Mouse (Mus musculus) midbrain, embryonic 11.5 days (tissue): ENCODE data around the gene Pou2f2. TPM values are rescaled to one million over a fixed set of nuclear protein-coding genes. Genes with fewer than 3 reads are reported as not detected.

ENCODE experiments used
- ATAC-seq: fragments of 200-750 bp; cut with Nextera tagmentation; 2 replicates; pipeline ENCODE4 v1.8.0; 2017; ENCODE audit warnings: moderate TSS enrichment, moderate library complexity; ENCODE audit not compliant: low FRiP score
- DNase-seq: peaks from one replicate; pipeline ENCODE4 v3.0.0; 2015; ENCODE audit warnings: low spot score; ENCODE audit errors: missing footprints
- H3K27ac ChIP-seq: fragments of 300-500 bp; sonication (generic); 2 replicates; pipeline ENCODE4 v1.5.1; 2014; ENCODE audit warnings: low read depth, low read length
- H3K27me3 ChIP-seq: fragments of 300-500 bp; sonication (generic); 2 replicates; pipeline ENCODE4 v1.6.1; 2014; ENCODE audit warnings: mild to moderate bottlenecking, low read length, moderate library complexity, mixed read lengths; ENCODE audit not compliant: control insufficient read depth, insufficient read depth
- H3K36me3 ChIP-seq: fragments of 300-500 bp; sonication (generic); 2 replicates; pipeline ENCODE4 v1.6.1; 2014; ENCODE audit warnings: mild to moderate bottlenecking, low read length, moderate library complexity, mixed read lengths; ENCODE audit not compliant: control insufficient read depth, insufficient read depth
- H3K4me1 ChIP-seq: fragments of 300-500 bp; sonication (generic); 2 replicates; pipeline ENCODE4 v1.6.1; 2014; ENCODE audit warnings: low read length; ENCODE audit not compliant: control insufficient read depth, insufficient read depth
- H3K4me2 ChIP-seq: fragments of 300-500 bp; sonication (generic); 2 replicates; pipeline ENCODE4 v1.6.1; 2014; ENCODE audit warnings: mild to moderate bottlenecking, moderate library complexity
- H3K4me3 ChIP-seq: fragments of 300-500 bp; sonication (generic); 2 replicates; pipeline ENCODE4 v1.5.1; 2014; ENCODE audit warnings: low read depth, low read length
- H3K9ac ChIP-seq: fragments of 300-500 bp; sonication (generic); 2 replicates; pipeline ENCODE4 v1.6.1; 2014; ENCODE audit warnings: low read length
- H3K9me3 ChIP-seq: fragments of 300-500 bp; sonication (generic); 2 replicates; pipeline ENCODE4 v1.6.1; 2016; ENCODE audit warnings: low read length; ENCODE audit not compliant: control insufficient read depth
- WGBS: fragments of 180-500 bp; shearing (Covaris S2); extraction: QIAGEN DNeasy Blood & Tissue Kit; methylation state at CpG from one replicate; pipeline ENCODE4 v1.1.7; 2014; 5-methylcytosine and 5-hydroxymethylcytosine counted together
- polyA plus RNA-seq: library from polyadenylated mRNA; unstranded; fragments of >200 nt; fragmentation: Nextera tagmentation; extraction: Ambion mirVana; gene quantifications from 2 replicates; pipeline ENCODE4 v1.2.1, GENCODE M21; 2014

The Pou2f2 gene
- polyA plus RNA-seq, 1 experiment from 2014 or later: 26.6 TPM

- no peak for DNase-seq
- Histone ChIP-seq H3K27ac (no peak overlapping the region), H3K9me3 (no peaks in the 10 kb centered on the region), H3K4me3 (no peak overlapping the region), H3K4me1 (peaks cover 18% of the 10 kb centered on the region), H3K36me3 (peaks cover 43% of the 10 kb centered on the region), H3K9ac (no peak overlapping the region), H3K27me3 (no peaks in the 10 kb centered on the region), H3K4me2 (no peak overlapping the region)
- no peak for ATAC-seq
- WGBS: 98% methylated on average over 13 of the region's 13 CpGs
Measured at GRCm38 (mm10) chr7:25080431-25080830, 99.1 kb downstream of the Pou2f2 start.

- ATAC-seq (no peak), DNase-seq (no peak)
- Histone ChIP-seq H3K4me1 (peaks cover 18% of the 10 kb centered on the region), H3K27ac (no peak overlapping the region), H3K4me2 (no peak overlapping the region), H3K9ac (no peak overlapping the region), H3K36me3 (peaks cover 40% of the 10 kb centered on the region), H3K9me3 (no peaks in the 10 kb centered on the region), H3K27me3 (no peaks in the 10 kb centered on the region), H3K4me3 (no peak overlapping the region)
- 83% methylated on average over 12 of the region's 12 CpGs for WGBS
Measured at GRCm38 (mm10) chr7:25079496-25080026, 100.0 kb downstream of the Pou2f2 start.

- no peak for DNase-seq
- Histone ChIP-seq H3K9me3 (no peaks in the 10 kb centered on the region), H3K4me3 (peak overlapping the region; percentile 78), H3K4me1 (peaks cover 24% of the 10 kb centered on the region), H3K4me2 (peak overlapping the region; percentile 81), H3K36me3 (peaks cover 28% of the 10 kb centered on the region), H3K27me3 (no peaks in the 10 kb centered on the region), H3K27ac (peak overlapping the region; percentile 86), H3K9ac (peak overlapping the region; percentile 85)
- under 1% methylated on average over 28 of the region's 33 CpGs for WGBS
- peak; percentile 61 for ATAC-seq
Measured at GRCm38 (mm10) chr7:25077414-25077755, 102.1 kb downstream of the Pou2f2 start.

- no peaks in the 10 kb centered on the region for H3K9me3 ChIP-seq
- H3K4me2 ChIP-seq: peak overlapping the region; percentile 81
- H3K4me3 ChIP-seq: peak overlapping the region; percentile 78
- peak; percentile 99 for DNase-seq
- H3K27me3 ChIP-seq: no peaks in the 10 kb centered on the region
- peak; percentile 96 for ATAC-seq
- peak overlapping the region; percentile 85 for H3K9ac ChIP-seq
- H3K27ac ChIP-seq: peak overlapping the region; percentile 93
- peaks cover 24% of the 10 kb centered on the region for H3K4me1 ChIP-seq
- peaks cover 24% of the 10 kb centered on the region for H3K36me3 ChIP-seq
- WGBS: under 1% methylated on average over 56 of the region's 56 CpGs
Measured at GRCm38 (mm10) chr7:25076663-25077413, 102.7 kb downstream of the Pou2f2 start.

GRCm38 (mm10) chr7:25076296-25076662, 103.2 kb downstream of the Pou2f2 start:
- no peak for ATAC-seq
- 24% methylated on average over 7 of the region's 7 CpGs for WGBS

GRCm38 (mm10) chr7:25073924-25074323, 105.6 kb downstream of the Pou2f2 start:
- no peak overlapping the region for H3K4me3 ChIP-seq
- DNase-seq: no peak
- ATAC-seq: no peak
- WGBS: 79% methylated on average over 8 of the region's 8 CpGs
- no peak overlapping the region for H3K27ac ChIP-seq
- no peak overlapping the region; the same call in 1 of the 2 replicates for H3K4me2 ChIP-seq
- peaks cover 49% of the 10 kb centered on the region for H3K4me1 ChIP-seq
- H3K36me3 ChIP-seq: no peaks in the 10 kb centered on the region
- no peak overlapping the region for H3K9ac ChIP-seq
- H3K27me3 ChIP-seq: no peaks in the 10 kb centered on the region
- H3K9me3 ChIP-seq: no peaks in the 10 kb centered on the region

More at GRCm38 (mm10) chr7:25076296-25076662, 103.2 kb downstream of the Pou2f2 start:
- peak overlapping the region; percentile 79 for H3K9ac ChIP-seq
- H3K36me3 ChIP-seq: peaks cover 19% of the 10 kb centered on the region
- no peak for DNase-seq
- H3K4me3 ChIP-seq: peak overlapping the region; percentile 41
- H3K4me2 ChIP-seq: peak overlapping the region; percentile 71
- peak overlapping the region; percentile 93 for H3K27ac ChIP-seq
- no peaks in the 10 kb centered on the region for H3K27me3 ChIP-seq
- no peaks in the 10 kb centered on the region for H3K9me3 ChIP-seq
- H3K4me1 ChIP-seq: peaks cover 29% of the 10 kb centered on the region

GRCm38 (mm10) chr7:25072716-25073390, 106.7 kb downstream of the Pou2f2 start:
- Histone ChIP-seq H3K27ac (peak overlapping the region; percentile 82), H3K27me3 (no peaks in the 10 kb centered on the region), H3K9me3 (no peaks in the 10 kb centered on the region), H3K9ac (peak overlapping the region; percentile 84), H3K4me2 (peak overlapping the region; percentile 86), H3K4me1 (peaks cover 49% of the 10 kb centered on the region), H3K36me3 (no peaks in the 10 kb centered on the region), H3K4me3 (peak overlapping the region; percentile 56)
- under 1% methylated on average over 24 of the region's 33 CpGs for WGBS
- ATAC-seq: peak; percentile 19
- peak; percentile 95 for DNase-seq

- ATAC-seq (peak; percentile 1; the same call in 1 of the 2 replicates), DNase-seq (peak; percentile 91)
- H3K4me1 ChIP-seq: peaks cover 47% of the 10 kb centered on the region
- H3K27me3 ChIP-seq: no peaks in the 10 kb centered on the region
- peak within 1 kb of the TSS; percentile 82 for H3K27ac ChIP-seq
- peak within 1 kb of the TSS; percentile 84 for H3K9ac ChIP-seq
- H3K4me3 ChIP-seq: peak within 1 kb of the TSS; percentile 56
- H3K9me3 ChIP-seq: no peaks in the 10 kb centered on the region
- peak within 1 kb of the TSS; percentile 86 for H3K4me2 ChIP-seq
- H3K36me3 ChIP-seq: no peaks in the 10 kb centered on the region
- 0% methylated on average over 23 of the region's 28 CpGs for WGBS
Measured at GRCm38 (mm10) chr7:25071979-25072715, 107.4 kb downstream of the Pou2f2 start, which contains the start of the genes Grik5 and Zfp574. Grik5 (minus strand) TSS chr7:25072346. Zfp574 (plus strand) TSS chr7:25072567.
